Mouse (Mus musculus) C2C12 (cell line): ENCODE measurements at regions not wholly inside any gene's neighbourhood (a gene's known extent, or its start where the extent isn't known, plus 50 kb on each side); places are given as distances from the start of the nearest gene placed in this dataset.

ENCODE experiments used
- H3K27me3 ChIP-seq: one replicate; pipeline ENCODE4 v1.6.1; 2011; ENCODE audit not compliant: control insufficient read depth, insufficient read depth, insufficient read length
- H3K36me3 ChIP-seq: one replicate; pipeline ENCODE4 v1.6.1; 2011; ENCODE audit not compliant: control insufficient read depth, insufficient read depth
- H3K4me3 ChIP-seq: one replicate; pipeline ENCODE4 v1.5.1; 2011; ENCODE audit warnings: mild to moderate bottlenecking, control low read depth; ENCODE audit not compliant: poor library complexity, insufficient read depth, severe bottlenecking
- H3K79me2 ChIP-seq: one replicate; pipeline ENCODE4 v1.6.1; 2011; ENCODE audit not compliant: control insufficient read depth, insufficient read depth
- H3K79me3 ChIP-seq: one replicate; pipeline ENCODE4 v1.6.1; 2011; ENCODE audit warnings: low read depth, control low read depth
- H3ac ChIP-seq: one replicate; pipeline ENCODE3; 2011; ENCODE audit warnings: low read depth; ENCODE audit not compliant: control insufficient read depth, insufficient read length
- CEBPB ChIP-seq: IDR thresholded peaks from one replicate; pipeline ENCODE4 v1.6.1; 2011; ENCODE audit warnings: low read depth, mild to moderate bottlenecking, control low read depth, moderate library complexity
- CTCF ChIP-seq: IDR thresholded peaks from one replicate; pipeline ENCODE4 v1.5.1; 2011; ENCODE audit not compliant: control insufficient read depth, insufficient read depth, insufficient read length
- FOSL1 ChIP-seq: IDR thresholded peaks from one replicate; pipeline ENCODE4 v1.8.0; 2011; ENCODE audit warnings: mild to moderate bottlenecking, low read length; ENCODE audit not compliant: poor library complexity, insufficient read depth, severe bottlenecking
- MAX ChIP-seq: IDR thresholded peaks from one replicate; pipeline ENCODE4 v1.6.1; 2011; ENCODE audit warnings: mild to moderate bottlenecking, control low read depth
- MYOD1 ChIP-seq: IDR thresholded peaks from one replicate; pipeline ENCODE4 v1.6.1; 2011; ENCODE audit warnings: low read depth; ENCODE audit not compliant: control insufficient read depth, insufficient read length
- MYOG ChIP-seq: IDR thresholded peaks from one replicate; pipeline ENCODE4 v1.6.1; 2011; ENCODE audit not compliant: control insufficient read depth, insufficient read length; ENCODE audit errors: extremely low read depth
- USF1 ChIP-seq: IDR thresholded peaks from one replicate; pipeline ENCODE4 v1.6.1; 2011; ENCODE audit warnings: low read depth, mild to moderate bottlenecking, control low read depth, moderate library complexity

GRCm38 (mm10) chr13:32465041-32465682 lies 126.6 kb upstream of the Gmds start:
- Histone ChIP-seq H3K27me3 (no peaks in the 10 kb centered on the region), H3K36me3 (no peaks in the 10 kb centered on the region)

DNA sequence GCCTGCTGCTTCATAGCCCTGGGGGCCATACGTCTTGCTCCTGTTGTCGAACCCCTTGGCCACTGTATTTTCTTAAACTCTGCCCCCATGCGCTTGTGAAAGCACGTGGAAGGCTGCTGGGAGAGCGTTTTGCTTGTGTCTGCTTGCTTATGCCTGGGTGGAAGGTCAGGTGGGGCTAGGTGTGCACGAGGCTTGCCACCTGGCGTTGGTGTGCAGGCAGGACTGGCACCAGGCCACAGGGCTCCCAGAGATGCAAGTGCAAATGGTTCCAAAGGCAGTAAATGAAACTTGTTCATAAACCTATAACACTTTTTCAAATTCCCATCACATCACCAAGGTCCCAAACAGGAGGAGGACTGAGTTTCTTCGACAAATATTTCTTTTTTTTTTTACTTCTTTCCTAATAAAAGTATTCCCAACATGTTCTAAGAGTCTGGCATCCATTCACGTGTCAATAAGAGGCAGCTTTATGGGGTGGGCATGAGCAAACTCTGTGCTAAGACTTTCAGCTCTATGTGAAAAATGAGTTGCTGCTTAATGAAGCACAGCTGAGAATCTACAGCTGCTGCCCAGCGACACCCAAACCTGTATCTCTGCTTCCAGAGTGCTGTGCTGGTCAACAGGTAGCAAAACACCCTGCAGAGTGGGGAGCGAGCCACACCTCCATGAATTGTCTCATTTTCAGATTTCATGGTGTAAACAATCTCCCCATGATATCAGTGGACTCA lies 116.0 kb upstream of the Gmds start:
- Histone ChIP-seq H3K27me3 (no peaks in the 10 kb centered on the region), H3K79me2 (no peaks in the 10 kb centered on the region), H3K36me3 (no peaks in the 10 kb centered on the region), H3ac (no peak overlapping the region), H3K4me3 (no peak overlapping the region), H3K79me3 (no peaks in the 10 kb centered on the region)
- no peak for TF ChIP-seq CTCF
- no peak for TF ChIP-seq FOSL1
- no peak for TF ChIP-seq MYOG
- no peak for TF ChIP-seq CEBPB
- no peak for TF ChIP-seq MAX
- no peak for TF ChIP-seq USF1
- TF ChIP-seq MYOD1, result no peak

More at GRCm38 (mm10) chr13:32465041-32465682, 126.6 kb upstream of the Gmds start:
- Histone ChIP-seq H3ac (no peak overlapping the region), H3K79me3 (no peaks in the 10 kb centered on the region), H3K79me2 (no peaks in the 10 kb centered on the region), H3K4me3 (no peak overlapping the region)
- no peak for TF ChIP-seq MYOD1
- TF ChIP-seq FOSL1, result no peak
- TF ChIP-seq USF1, result no peak
- no peak for TF ChIP-seq CEBPB
- no peak for TF ChIP-seq MAX

DNA sequence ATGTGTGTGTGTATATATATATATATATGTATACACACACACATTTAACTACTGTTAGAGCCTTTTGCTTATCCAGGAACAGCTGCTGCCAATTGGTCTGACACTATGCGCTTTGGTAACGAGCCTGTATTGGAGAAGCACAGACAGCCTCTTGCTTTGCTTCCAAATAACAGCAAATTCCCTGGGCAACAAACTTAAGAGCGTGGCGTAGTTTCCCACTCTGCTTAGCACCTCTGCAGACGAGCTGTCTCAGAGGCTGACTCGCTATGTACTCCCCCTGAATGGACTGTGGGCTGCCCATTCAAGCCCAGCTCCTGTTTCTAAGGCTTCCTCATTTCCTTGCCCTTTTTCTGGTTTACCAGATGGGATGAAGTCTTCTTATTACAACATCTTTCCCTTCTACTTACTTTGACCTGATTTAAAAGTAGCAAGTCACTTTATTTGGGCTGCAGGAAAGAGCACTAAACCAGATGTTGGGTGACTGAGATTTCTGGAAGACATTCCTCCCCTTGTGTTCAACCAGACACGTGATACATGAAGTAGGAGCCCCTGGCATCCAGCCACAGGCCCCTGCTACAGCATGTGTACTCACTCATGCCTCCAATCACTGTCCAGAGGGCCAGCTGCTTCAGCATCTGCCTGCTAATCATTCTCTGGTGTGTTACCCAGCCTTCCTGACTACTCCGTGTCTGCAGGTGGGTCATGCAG lies 111.3 kb upstream of the Gmds start:
- Histone ChIP-seq H3K4me3 (no peak overlapping the region), H3ac (no peak overlapping the region), H3K79me3 (no peaks in the 10 kb centered on the region), H3K36me3 (no peaks in the 10 kb centered on the region), H3K27me3 (no peaks in the 10 kb centered on the region), H3K79me2 (no peaks in the 10 kb centered on the region)
- no peak for TF ChIP-seq CTCF

- Histone ChIP-seq H3K79me2 (no peaks in the 10 kb centered on the region), H3K4me3 (no peak overlapping the region), H3K27me3 (no peaks in the 10 kb centered on the region), H3ac (no peak overlapping the region), H3K36me3 (no peaks in the 10 kb centered on the region), H3K79me3 (no peaks in the 10 kb centered on the region)
- TF ChIP-seq MYOD1 (no peak), USF1 (no peak), MAX (no peak), MYOG (no peak), CTCF (no peak), CEBPB (no peak), FOSL1 (no peak)
These were observed 106.0 kb upstream of the Gmds start for GRCm38 (mm10) chr13:32444531-32444930.

GRCm38 (mm10) chr13:32442025-32442424 lies 103.5 kb upstream of the Gmds start:
- H3K79me2 ChIP-seq, result no peaks in the 10 kb centered on the region
- TF ChIP-seq CEBPB, result no peak
- no peak for TF ChIP-seq MYOD1
- no peak for TF ChIP-seq MAX
- no peak for TF ChIP-seq USF1

GRCm38 (mm10) chr13:32435136-32435535 lies 96.6 kb upstream of the Gmds start:
- H3ac ChIP-seq, result no peak overlapping the region
- no peaks in the 10 kb centered on the region for H3K27me3 ChIP-seq
- no peaks in the 10 kb centered on the region for H3K79me3 ChIP-seq
- TF ChIP-seq MYOG (no peak), MYOD1 (no peak), CEBPB (no peak), FOSL1 (no peak), MAX (no peak), CTCF (no peak)
- no peaks in the 10 kb centered on the region for H3K36me3 ChIP-seq
- no peaks in the 10 kb centered on the region for H3K79me2 ChIP-seq
- no peak overlapping the region for H3K4me3 ChIP-seq

More at GRCm38 (mm10) chr13:32442025-32442424, 103.5 kb upstream of the Gmds start:
- no peak overlapping the region for H3ac ChIP-seq
- H3K27me3 ChIP-seq, result no peaks in the 10 kb centered on the region
- no peaks in the 10 kb centered on the region for H3K36me3 ChIP-seq
- no peak overlapping the region for H3K4me3 ChIP-seq
- H3K79me3 ChIP-seq, result no peaks in the 10 kb centered on the region
